Mouse (Mus musculus): ENCODE measurements around the gene Prr23a3.

Gene Prr23a3

GRCm38 (mm10) chr9:98864571-98864970 lies at the start of gene Prr23a3:
Prr23a3 (plus strand) TSS chr9:98864767.
- DNase-seq, result no peak

GRCm38 (mm10) chr9:98816066-98816465 lies 48.5 kb upstream of the Prr23a3 start:
- DNase-seq, result no peak

- no peak for DNase-seq
Observed at GRCm38 (mm10) chr9:98817592-98817991, 47.0 kb upstream of the Prr23a3 start.

GRCm38 (mm10) chr9:98818971-98819370 lies 45.6 kb upstream of the Prr23a3 start:
- DNase-seq, result no peak

- DNase-seq, result no peak
Observed at GRCm38 (mm10) chr9:98819481-98819880, 45.1 kb upstream of the Prr23a3 start.

GRCm38 (mm10) chr9:98820461-98820860 lies 44.1 kb upstream of the Prr23a3 start:
- no peak for DNase-seq

GRCm38 (mm10) chr9:98821067-98821466 lies 43.5 kb upstream of the Prr23a3 start:
- no peak for DNase-seq

- no peak for DNase-seq
Observed at GRCm38 (mm10) chr9:98823805-98824204, 40.8 kb upstream of the Prr23a3 start.

GRCm38 (mm10) chr9:98829508-98829907 lies 35.1 kb upstream of the Prr23a3 start:
- DNase-seq, result no peak

GRCm38 (mm10) chr9:98837537-98838074 lies 27.0 kb upstream of the Prr23a3 start:
- no peak for DNase-seq

- no peak for DNase-seq
Observed at GRCm38 (mm10) chr9:98842117-98842516, 22.4 kb upstream of the Prr23a3 start, which contains the start of gene Prr23a1. Prr23a1 (plus strand) TSS chr9:98842503.

GRCm38 (mm10) chr9:98856210-98856609 lies 8.4 kb upstream of the Prr23a3 start, which contains the start of gene Prr23a2:
Prr23a2 (plus strand) TSS chr9:98856494.
- DNase-seq, result no peak

GRCm38 (mm10) chr9:98863463-98863862 lies 1.1 kb upstream of the Prr23a3 start:
- no peak for DNase-seq

- DNase-seq, result no peak
Observed at GRCm38 (mm10) chr9:98901486-98901885, 36.9 kb downstream of the Prr23a3 start.

GRCm38 (mm10) chr9:98902819-98903218 lies 38.3 kb downstream of the Prr23a3 start, which contains the start of gene 7420426K07Rik:
7420426K07Rik (plus strand) TSS chr9:98903119.
- DNase-seq, result no peak
